Mouse (Mus musculus) bone marrow macrophage, adult 2 months (primary cell): ENCODE measurements at regions not wholly inside any gene's neighbourhood (a gene's known extent, or its start where the extent isn't known, plus 50 kb on each side); places are given as distances from the start of the nearest gene placed in this dataset.

ENCODE experiments used
- H3K27ac ChIP-seq: 2 replicates; pipeline ENCODE4 v1.5.1; 2012; ENCODE audit warnings: low read depth, low read length; ENCODE audit not compliant: insufficient read depth
- H3K4me1 ChIP-seq: 2 replicates; pipeline ENCODE4 v1.6.1; 2012; ENCODE audit warnings: low read length; ENCODE audit not compliant: control insufficient read depth, insufficient read depth
- H3K4me3 ChIP-seq: 2 replicates; pipeline ENCODE4 v1.5.1; 2012; ENCODE audit warnings: mild to moderate bottlenecking, low read length, moderate library complexity; ENCODE audit not compliant: insufficient read depth
- CTCF ChIP-seq: IDR thresholded peaks from 2 replicates; pipeline ENCODE4 v1.5.1; 2012; ENCODE audit warnings: low read depth, mild to moderate bottlenecking, low read length, moderate library complexity
- POLR2A ChIP-seq: IDR thresholded peaks from 2 replicates; pipeline ENCODE4 v1.6.1; 2012; ENCODE audit warnings: mild to moderate bottlenecking, low read depth, low read length, borderline replicate concordance

GRCm38 (mm10) chr11:22661072-22661471 lies 149.2 kb downstream of the Tmem17 start:
- TF ChIP-seq POLR2A (no peak), CTCF (no peak)
- H3K4me3 ChIP-seq, result no peak overlapping the region

GRCm38 (mm10) chr11:22661713-22662551 lies 150.0 kb downstream of the Tmem17 start:
- Histone ChIP-seq H3K4me3 (no peak overlapping the region), H3K27ac (no peak overlapping the region), H3K4me1 (peaks cover 37% of the 10 kb centered on the region)
- no peak for TF ChIP-seq POLR2A
- no peak for TF ChIP-seq CTCF

More at GRCm38 (mm10) chr11:22661072-22661471, 149.2 kb downstream of the Tmem17 start:
- Histone ChIP-seq H3K27ac (no peak overlapping the region), H3K4me1 (peaks cover 35% of the 10 kb centered on the region)

- Histone ChIP-seq H3K4me1 (peaks cover 46% of the 10 kb centered on the region), H3K27ac (peak overlapping the region; percentile 85), H3K4me3 (no peak overlapping the region)
- no peak for TF ChIP-seq CTCF
- no peak for TF ChIP-seq POLR2A
These were observed 154.1 kb downstream of the Tmem17 start for GRCm38 (mm10) chr11:22665978-22666377.

- H3K27ac ChIP-seq, result peak overlapping the region; percentile 85
- no peak for TF ChIP-seq CTCF
- no peak for TF ChIP-seq POLR2A
- no peak overlapping the region for H3K4me3 ChIP-seq
- peaks cover 46% of the 10 kb centered on the region for H3K4me1 ChIP-seq
These were observed 154.5 kb downstream of the Tmem17 start for GRCm38 (mm10) chr11:22666378-22666777.

GRCm38 (mm10) chr11:22668220-22668619 lies 156.3 kb downstream of the Tmem17 start:
- no peak overlapping the region for H3K4me3 ChIP-seq
- peak overlapping the region; percentile 20; the same call in 1 of the 2 replicates for H3K27ac ChIP-seq
- TF ChIP-seq CTCF, result no peak
- TF ChIP-seq POLR2A, result no peak
- peaks cover 49% of the 10 kb centered on the region for H3K4me1 ChIP-seq

GRCm38 (mm10) chr11:22669267-22669666 lies 157.4 kb downstream of the Tmem17 start:
- Histone ChIP-seq H3K4me1 (peaks cover 56% of the 10 kb centered on the region), H3K4me3 (no peak overlapping the region), H3K27ac (peak overlapping the region; percentile 66)
- TF ChIP-seq CTCF, result no peak
- TF ChIP-seq POLR2A, result no peak

- Histone ChIP-seq H3K4me3 (no peak overlapping the region), H3K27ac (peak overlapping the region; percentile 65), H3K4me1 (peaks cover 57% of the 10 kb centered on the region)
- no peak for TF ChIP-seq POLR2A
- no peak for TF ChIP-seq CTCF
These were observed 160.1 kb downstream of the Tmem17 start for GRCm38 (mm10) chr11:22671791-22672490.

- peaks cover 37% of the 10 kb centered on the region for H3K4me1 ChIP-seq
- TF ChIP-seq POLR2A (no peak), CTCF (no peak)
- H3K27ac ChIP-seq, result peak overlapping the region; percentile 32; the same call in 1 of the 2 replicates
These were observed 163.2 kb downstream of the Tmem17 start for GRCm38 (mm10) chr11:22675047-22675446.

GRCm38 (mm10) chr11:22675754-22676153 lies 163.9 kb downstream of the Tmem17 start:
- no peak overlapping the region for H3K4me3 ChIP-seq
- H3K27ac ChIP-seq, result peak overlapping the region; percentile 58
- no peak for TF ChIP-seq CTCF
- TF ChIP-seq POLR2A, result no peak
- H3K4me1 ChIP-seq, result peaks cover 32% of the 10 kb centered on the region

More at GRCm38 (mm10) chr11:22675047-22675446, 163.2 kb downstream of the Tmem17 start:
- no peak overlapping the region for H3K4me3 ChIP-seq

GRCm38 (mm10) chr11:22677337-22677736 lies 165.4 kb downstream of the Tmem17 start:
- TF ChIP-seq POLR2A (no peak), CTCF (peak; percentile 43; the same call in 1 of the 2 replicates)
- Histone ChIP-seq H3K4me3 (no peak overlapping the region), H3K4me1 (peaks cover 23% of the 10 kb centered on the region), H3K27ac (no peak overlapping the region)
